Mouse (Mus musculus): ENCODE measurements around the gene Olfr805. TPM values are rescaled to one million over a fixed set of nuclear protein-coding genes. Genes with fewer than 3 reads are reported as not detected.

The Olfr805 gene
- total RNA-seq (2014; rRNA removed) (not detected in 2 replicates), polyA plus RNA-seq (2015; fragmentation: Nextera tagmentation; extraction: Ambion mirVana) (not detected in 2 replicates)

DNA sequence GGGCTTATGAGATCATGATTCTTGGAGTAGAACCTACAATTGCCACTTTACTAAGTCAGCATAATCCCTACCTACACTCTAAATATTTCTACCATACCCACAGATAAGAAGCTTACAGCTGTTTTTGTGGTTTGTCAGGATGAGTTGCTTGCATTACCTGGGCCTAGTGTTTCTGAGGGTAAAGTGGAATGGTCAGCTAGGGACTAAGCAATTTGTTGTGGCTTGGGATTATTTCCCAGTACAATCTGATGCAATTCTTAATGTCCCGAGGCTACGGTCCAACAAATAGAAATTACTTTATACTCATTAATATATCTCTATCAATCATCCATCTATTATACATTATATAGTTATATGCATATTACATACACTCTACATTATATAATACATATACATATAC lies at the start of gene Olfr805:
Gene Olfr805 (minus strand): TSS at position 101 of the 400 bp plus-strand sequence.
- ATAC-seq, result no peak
- H3K36me3 ChIP-seq (ENCODE audit: insufficient read depth, low read length), result no peaks in the 10 kb centered on the region
- H3K9ac ChIP-seq (replicated peaks; ENCODE audit: low read length), result no peak within 1 kb of the TSS
- no peak within 1 kb of the TSS for H3K27ac ChIP-seq
- H3K4me3 ChIP-seq (ENCODE audit: low read length), result no peak within 1 kb of the TSS
- no peaks in the 10 kb centered on the region for H3K4me1 ChIP-seq (ENCODE audit: insufficient read depth, low read length)
- no peaks in the 10 kb centered on the region for H3K27me3 ChIP-seq (ENCODE audit: insufficient read depth, low read length)
- DNase-seq (ENCODE audit: low spot score), result no peak
- WGBS, result 93% methylated on average over 2 of the region's 2 CpGs
- no peak within 1 kb of the TSS for H3K4me2 ChIP-seq (ENCODE audit: low read depth, low read length)
- H3K9me3 ChIP-seq (ENCODE audit: low read length), result no peaks in the 10 kb centered on the region
- TF ChIP-seq CTCF (IDR thresholded peaks at IDR 0.05; ENCODE audit: low read depth), result no peak

DNA sequence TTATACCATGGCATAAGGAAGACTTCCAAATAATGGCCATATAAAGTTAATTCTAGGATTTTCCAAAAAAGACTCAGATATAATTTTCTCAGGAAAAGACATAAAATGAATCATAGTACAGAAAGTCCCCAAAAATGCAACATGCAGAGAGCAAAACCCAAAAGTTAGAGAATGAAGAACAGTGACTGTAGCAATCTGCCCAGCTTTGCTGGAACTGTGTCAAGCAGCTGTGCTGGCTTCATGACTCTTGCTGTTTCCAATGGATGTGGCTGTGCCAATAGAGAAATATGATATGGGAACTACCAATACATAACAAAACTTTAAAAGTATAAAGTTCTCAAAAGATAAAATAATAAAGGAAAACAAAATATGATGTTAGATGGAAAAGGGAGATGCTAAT lies 48.9 kb upstream of the Olfr805 start:
- H3K9ac ChIP-seq (replicated peaks; ENCODE audit: low read length), result no peak overlapping the region
- no peak overlapping the region for H3K27ac ChIP-seq
- ATAC-seq, result no peak
- H3K4me3 ChIP-seq (ENCODE audit: low read length), result no peak overlapping the region
- no peak for TF ChIP-seq CTCF (IDR thresholded peaks at IDR 0.05; ENCODE audit: low read depth)
- H3K9me3 ChIP-seq (ENCODE audit: low read length), result no peaks in the 10 kb centered on the region
- no peak for DNase-seq (ENCODE audit: low spot score)
- no peaks in the 10 kb centered on the region for H3K4me1 ChIP-seq (ENCODE audit: insufficient read depth, low read length)
- no peaks in the 10 kb centered on the region for H3K27me3 ChIP-seq (ENCODE audit: insufficient read depth, low read length)
- no peak overlapping the region for H3K4me2 ChIP-seq (ENCODE audit: low read depth, low read length)
- H3K36me3 ChIP-seq (ENCODE audit: insufficient read depth, low read length), result no peaks in the 10 kb centered on the region

DNA sequence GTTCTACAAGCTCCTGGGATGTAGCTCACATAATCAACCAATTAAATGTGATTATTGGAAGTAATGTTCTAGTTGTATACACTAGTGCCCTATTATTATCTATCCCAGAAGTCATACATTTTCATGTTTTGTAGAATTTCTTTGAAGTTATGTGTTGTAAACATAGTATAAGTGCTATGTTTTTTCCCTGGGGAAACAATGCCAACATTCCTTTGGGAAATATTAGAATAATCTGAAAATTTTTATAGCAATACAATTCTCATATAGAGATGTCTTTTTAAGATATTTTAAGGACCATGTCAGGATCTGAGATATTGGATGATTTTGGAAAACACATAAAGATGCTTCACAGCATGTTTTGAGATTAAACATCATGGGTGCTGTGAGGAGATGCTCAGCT lies 45.2 kb upstream of the Olfr805 start, which contains the start of gene Olfr809:
Gene Olfr809 (plus strand): TSS at position 301 of the 400 bp plus-strand sequence.
- no peak within 1 kb of the TSS for H3K27ac ChIP-seq
- no peaks in the 10 kb centered on the region for H3K9me3 ChIP-seq (ENCODE audit: low read length)
- H3K9ac ChIP-seq (replicated peaks; ENCODE audit: low read length), result no peak within 1 kb of the TSS
- H3K27me3 ChIP-seq (ENCODE audit: insufficient read depth, low read length), result no peaks in the 10 kb centered on the region
- H3K4me3 ChIP-seq (ENCODE audit: low read length), result no peak within 1 kb of the TSS
- ATAC-seq (no peak), DNase-seq (ENCODE audit: low spot score) (no peak)
- no peaks in the 10 kb centered on the region for H3K36me3 ChIP-seq (ENCODE audit: insufficient read depth, low read length)
- H3K4me2 ChIP-seq (ENCODE audit: low read depth, low read length), result no peak within 1 kb of the TSS
- TF ChIP-seq CTCF (IDR thresholded peaks at IDR 0.05; ENCODE audit: low read depth), result no peak
- H3K4me1 ChIP-seq (ENCODE audit: insufficient read depth, low read length), result no peaks in the 10 kb centered on the region

DNA sequence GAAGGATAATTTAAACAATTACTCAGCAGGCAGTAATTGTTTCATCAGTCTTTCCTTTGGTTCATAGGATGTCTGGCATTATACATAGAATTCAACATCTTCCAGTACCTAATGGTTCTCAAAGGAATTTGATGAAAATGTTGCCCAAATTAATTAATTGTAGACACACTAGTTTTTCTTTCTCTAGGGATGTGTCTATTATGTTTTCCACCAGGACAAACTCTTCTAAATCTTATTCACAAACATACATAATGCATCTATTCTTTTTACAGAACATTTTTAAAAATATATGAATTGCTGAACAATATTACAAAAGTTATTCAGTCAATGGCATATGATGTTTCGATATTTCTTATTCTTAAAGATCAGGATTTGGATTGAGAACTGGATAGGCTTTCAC lies 36.0 kb upstream of the Olfr805 start, which contains the start of gene Olfr808:
Gene Olfr808 (plus strand): TSS at position 301 of the 400 bp plus-strand sequence.
- WGBS, result 98% methylated on average over 1 of the region's 1 CpGs
- Histone ChIP-seq H3K36me3 (ENCODE audit: insufficient read depth, low read length) (no peaks in the 10 kb centered on the region), H3K4me1 (ENCODE audit: insufficient read depth, low read length) (no peaks in the 10 kb centered on the region), H3K4me2 (ENCODE audit: low read depth, low read length) (no peak within 1 kb of the TSS), H3K9me3 (ENCODE audit: low read length) (no peaks in the 10 kb centered on the region), H3K9ac (replicated peaks; ENCODE audit: low read length) (no peak within 1 kb of the TSS), H3K27me3 (ENCODE audit: insufficient read depth, low read length) (no peaks in the 10 kb centered on the region), H3K27ac (no peak within 1 kb of the TSS), H3K4me3 (ENCODE audit: low read length) (no peak within 1 kb of the TSS)
- DNase-seq (ENCODE audit: low spot score) (no peak), ATAC-seq (no peak)
- TF ChIP-seq CTCF (IDR thresholded peaks at IDR 0.05; ENCODE audit: low read depth), result no peak

DNA sequence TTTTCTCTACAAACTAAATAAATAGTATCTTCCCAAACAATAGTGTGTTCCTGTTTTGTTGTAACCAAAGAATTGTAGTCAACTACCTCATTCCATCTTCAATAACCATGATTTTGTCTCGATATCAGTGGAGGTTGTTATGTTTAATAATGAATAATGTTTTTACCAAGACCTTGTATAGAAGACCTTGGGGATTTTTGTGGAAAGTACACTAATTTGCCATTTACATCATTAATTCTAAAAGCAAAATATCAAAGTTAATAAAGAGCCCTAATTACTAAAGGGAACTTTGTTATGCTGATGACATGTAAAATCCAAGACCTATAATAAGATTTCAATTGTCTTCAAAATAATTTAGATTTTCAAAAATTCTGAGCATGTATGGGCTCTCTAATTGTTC lies 28.5 kb upstream of the Olfr805 start, which contains the start of gene Olfr807:
Gene Olfr807 (minus strand): TSS at position 101 of the 400 bp plus-strand sequence.
- 94% methylated on average over 1 of the region's 1 CpGs for WGBS
- no peaks in the 10 kb centered on the region for H3K27me3 ChIP-seq (ENCODE audit: insufficient read depth, low read length)
- no peak within 1 kb of the TSS for H3K9ac ChIP-seq (replicated peaks; ENCODE audit: low read length)
- TF ChIP-seq CTCF (IDR thresholded peaks at IDR 0.05; ENCODE audit: low read depth), result no peak
- no peaks in the 10 kb centered on the region for H3K4me1 ChIP-seq (ENCODE audit: insufficient read depth, low read length)
- H3K4me2 ChIP-seq (ENCODE audit: low read depth, low read length), result no peak within 1 kb of the TSS
- H3K4me3 ChIP-seq (ENCODE audit: low read length), result no peak within 1 kb of the TSS
- no peaks in the 10 kb centered on the region for H3K36me3 ChIP-seq (ENCODE audit: insufficient read depth, low read length)
- H3K27ac ChIP-seq, result no peak within 1 kb of the TSS
- DNase-seq (ENCODE audit: low spot score) (no peak), ATAC-seq (no peak)
- H3K9me3 ChIP-seq (ENCODE audit: low read length), result no peaks in the 10 kb centered on the region

DNA sequence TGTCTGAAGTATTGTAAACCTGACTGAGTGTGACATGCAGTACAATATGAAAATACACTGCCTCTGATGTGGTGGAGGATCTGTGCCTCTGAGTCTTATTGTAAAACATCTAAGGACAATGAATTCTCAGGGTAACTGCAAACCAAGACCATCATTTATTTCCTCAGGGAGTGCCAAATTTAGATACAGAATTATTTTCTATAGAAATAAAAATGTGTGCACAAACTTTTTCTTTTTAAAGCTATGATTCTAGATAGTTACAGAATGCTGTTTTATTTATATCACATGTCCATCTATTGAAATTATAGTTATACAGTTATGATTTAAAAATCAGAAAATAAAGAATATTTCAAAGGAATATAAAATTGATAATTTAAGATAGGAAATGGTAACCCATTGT lies 12.6 kb upstream of the Olfr805 start, which contains the start of gene Olfr806:
Gene Olfr806 (minus strand): TSS at position 101 of the 400 bp plus-strand sequence.
- H3K36me3 ChIP-seq (ENCODE audit: insufficient read depth, low read length), result no peaks in the 10 kb centered on the region
- H3K27me3 ChIP-seq (ENCODE audit: insufficient read depth, low read length), result no peaks in the 10 kb centered on the region
- H3K9me3 ChIP-seq (ENCODE audit: low read length), result no peaks in the 10 kb centered on the region
- no peak within 1 kb of the TSS for H3K9ac ChIP-seq (replicated peaks; ENCODE audit: low read length)
- DNase-seq (ENCODE audit: low spot score) (no peak), ATAC-seq (no peak)
- no peak within 1 kb of the TSS for H3K4me2 ChIP-seq (ENCODE audit: low read depth, low read length)
- no peak within 1 kb of the TSS for H3K27ac ChIP-seq
- H3K4me1 ChIP-seq (ENCODE audit: insufficient read depth, low read length), result no peaks in the 10 kb centered on the region
- no peak within 1 kb of the TSS for H3K4me3 ChIP-seq (ENCODE audit: low read length)
- TF ChIP-seq CTCF (IDR thresholded peaks at IDR 0.05; ENCODE audit: low read depth), result no peak

DNA sequence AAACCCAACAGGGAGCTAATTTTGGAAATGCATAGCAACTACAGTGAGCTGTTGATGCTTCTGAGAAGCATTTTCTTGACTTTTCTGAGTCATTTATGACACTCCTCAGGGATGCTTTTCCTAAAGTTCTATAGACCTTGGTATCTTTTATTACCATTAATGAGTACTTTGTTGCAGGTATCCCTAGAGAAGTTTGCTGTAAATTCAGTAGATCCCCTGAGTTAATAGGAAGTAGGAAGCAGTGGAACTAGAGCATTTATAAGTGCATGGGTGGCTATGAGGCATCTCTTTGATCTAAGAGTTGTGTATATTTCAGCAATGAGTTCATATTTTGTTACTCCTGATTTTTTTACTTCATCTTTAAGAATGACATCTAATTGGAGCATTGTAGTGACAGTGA lies 26.3 kb downstream of the Olfr805 start, which contains the start of gene Olfr804:
Gene Olfr804 (plus strand): TSS at position 301 of the 400 bp plus-strand sequence.
- ATAC-seq, result no peak
- no peaks in the 10 kb centered on the region for H3K4me1 ChIP-seq (ENCODE audit: insufficient read depth, low read length)

More for the DNA sequence above, 26.3 kb downstream of the Olfr805 start, which contains the start of gene Olfr804:
- no peak within 1 kb of the TSS for H3K4me2 ChIP-seq (ENCODE audit: low read depth, low read length)
- no peaks in the 10 kb centered on the region for H3K9me3 ChIP-seq (ENCODE audit: low read length)
- no peak within 1 kb of the TSS for H3K9ac ChIP-seq (replicated peaks; ENCODE audit: low read length)
- no peak within 1 kb of the TSS for H3K4me3 ChIP-seq (ENCODE audit: low read length)
- no peaks in the 10 kb centered on the region for H3K36me3 ChIP-seq (ENCODE audit: insufficient read depth, low read length)
- no peak for DNase-seq (ENCODE audit: low spot score)
- H3K27me3 ChIP-seq (ENCODE audit: insufficient read depth, low read length), result no peaks in the 10 kb centered on the region
- H3K27ac ChIP-seq, result no peak within 1 kb of the TSS
- no peak for TF ChIP-seq CTCF (IDR thresholded peaks at IDR 0.05; ENCODE audit: low read depth)

Data from hindbrain, postnatal 0 days (tissue).